Mouse (Mus musculus): ENCODE data around the gene Agrp.

The Agrp gene

DNA sequence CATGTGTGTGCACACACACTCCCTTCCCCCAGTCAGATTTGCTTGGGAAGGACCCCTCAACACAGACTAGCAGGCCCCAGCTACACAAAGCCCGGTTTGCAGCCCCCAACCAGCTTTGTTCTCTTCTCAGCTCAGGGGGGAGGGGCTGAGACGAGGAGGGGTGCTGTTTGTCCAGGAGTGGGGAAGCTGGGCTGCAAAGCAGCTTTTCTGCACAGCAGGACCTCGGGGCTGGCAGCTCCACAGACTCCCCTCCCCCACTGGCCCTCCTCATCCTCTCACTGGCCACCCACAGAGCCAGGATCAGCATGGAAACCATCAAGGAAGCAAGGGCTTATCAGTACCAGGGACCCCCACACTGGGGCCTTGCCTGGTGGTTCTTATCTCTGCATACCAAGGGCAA, 116.1 kb downstream of the Agrp start:
- DNase-seq (ENCODE audit: low read depth, low spot score): peak; percentile 50

DNA sequence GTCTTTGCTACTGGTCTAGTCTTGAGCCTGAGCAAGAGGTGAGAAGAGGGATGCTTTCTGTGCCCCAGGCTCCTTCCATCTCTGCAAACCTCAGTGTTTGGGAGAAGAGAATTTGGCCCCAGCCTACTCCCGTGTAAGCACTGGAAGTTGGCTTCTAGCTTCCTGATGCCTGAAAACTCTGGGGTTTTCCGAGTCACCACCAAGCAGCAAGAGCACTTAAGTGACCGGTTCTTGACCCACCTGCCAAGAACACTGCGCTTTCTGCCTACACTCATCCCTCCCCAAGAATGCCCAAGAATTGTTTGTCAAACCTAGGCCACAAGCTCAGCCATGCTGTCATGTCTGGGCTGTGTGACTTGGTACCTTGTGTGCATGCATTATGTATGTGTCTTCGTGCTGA, 116.7 kb downstream of the Agrp start:
- DNase-seq (ENCODE audit: low read depth, low spot score): no peak

DNA sequence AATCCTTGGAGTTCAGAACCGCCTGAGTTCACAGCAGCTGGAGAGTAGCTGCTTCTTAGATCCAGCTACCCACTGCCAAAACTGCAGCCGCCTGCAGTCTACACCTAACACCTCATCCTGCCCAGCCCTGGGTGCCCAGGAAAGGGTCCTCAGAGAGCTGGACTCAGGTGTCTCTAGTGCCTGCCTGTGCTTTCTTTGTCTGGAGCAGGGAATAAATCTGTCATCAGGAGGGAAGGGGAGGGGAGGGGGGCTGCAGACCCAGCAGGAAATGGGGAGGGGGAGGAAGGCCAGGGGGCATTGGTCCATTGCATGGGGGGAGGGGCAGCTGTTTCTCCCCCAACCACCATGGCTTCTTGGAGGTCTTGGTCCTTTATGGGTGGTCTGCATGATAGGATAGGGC, 117.6 kb downstream of the Agrp start:
- DNase-seq (ENCODE audit: low read depth, low spot score): peak; percentile 79

DNA sequence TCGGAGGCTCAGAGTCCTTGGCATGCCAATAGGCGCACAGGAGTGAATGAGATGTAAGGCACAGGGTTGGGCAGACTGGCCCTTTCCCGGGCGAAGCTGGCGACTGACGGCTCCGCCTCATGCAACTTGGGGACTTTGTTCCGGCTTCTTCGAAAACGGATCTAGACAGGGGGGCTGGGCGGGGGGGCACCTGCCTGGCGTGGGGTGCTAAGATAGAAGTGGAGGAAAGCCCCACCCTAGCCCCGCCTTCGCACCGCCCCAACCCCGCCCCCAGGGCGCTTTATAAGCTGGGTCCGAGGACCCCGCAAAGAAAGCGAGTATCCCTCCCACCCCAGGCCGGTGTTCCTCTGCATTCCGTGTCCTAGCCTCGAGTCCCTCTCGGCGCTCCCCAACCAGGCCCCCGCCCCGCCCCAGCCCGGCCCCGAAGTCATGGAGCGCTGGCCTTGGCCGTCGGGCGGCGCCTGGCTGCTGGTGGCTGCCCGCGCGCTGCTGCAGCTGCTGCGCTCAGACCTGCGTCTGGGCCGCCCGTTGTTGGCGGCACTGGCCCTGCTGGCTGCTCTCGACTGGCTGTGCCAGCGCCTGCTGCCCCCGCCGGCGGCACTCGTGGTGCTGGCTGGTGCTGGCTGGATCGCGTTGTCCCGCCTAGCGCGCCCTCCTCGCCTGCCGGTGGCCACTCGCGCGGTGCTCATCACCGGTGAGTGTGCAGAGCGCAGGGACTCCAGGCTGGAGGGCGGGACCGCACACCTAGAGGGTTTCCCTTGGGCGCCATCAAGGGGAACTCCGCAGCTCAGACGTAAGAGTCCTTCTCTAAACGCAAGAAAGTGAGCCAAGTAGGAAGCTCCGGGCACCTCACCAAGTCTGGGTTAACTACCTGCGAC, 118.5 kb downstream of the Agrp start, which contains the start of gene Hsd11b2:
Gene Hsd11b2, plus strand, starts transcription at position 320 of the 878 bp plus-strand sequence.
- peak; percentile 57 for DNase-seq (ENCODE audit: low read depth, low spot score)

DNA sequence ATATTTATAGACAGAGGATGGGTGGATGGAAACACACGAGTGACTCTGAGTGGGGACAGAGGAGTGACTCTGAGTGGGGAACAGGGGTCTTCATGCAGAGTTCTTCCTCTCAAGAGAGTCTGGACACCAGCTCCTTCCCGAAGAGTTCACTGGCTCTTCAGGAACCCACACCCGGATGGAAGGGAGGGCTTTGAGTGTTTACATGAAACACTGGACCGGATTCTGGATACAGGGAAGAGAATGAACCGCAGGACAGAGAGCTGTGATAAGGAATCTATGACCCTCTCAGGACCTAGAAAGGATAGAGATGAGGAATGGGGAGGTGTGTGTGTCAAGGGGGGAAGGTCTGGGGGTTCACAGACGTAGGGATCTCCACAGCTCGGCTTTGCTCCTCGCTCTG, 119.8 kb downstream of the Agrp start:
- DNase-seq (ENCODE audit: low read depth, low spot score): no peak

All from mesoderm, embryonic 11.5 days (tissue).